Mouse (Mus musculus) heart, adult 8-10 months (tissue): ENCODE measurements at regions not wholly inside any gene's neighbourhood (a gene's known extent, or its start where the extent isn't known, plus 50 kb on each side); places are given as distances from the start of the nearest gene placed in this dataset.
"Not testable (repeated sequence)": the region's sequence is repeated elsewhere in the genome, so short reads cannot be mapped to it uniquely, and the experiment has no call there.

ENCODE experiments used
- DNase-seq: peaks from one replicate; pipeline ENCODE4 v3.0.0; 2022; ENCODE audit warnings: low spot score

DNA sequence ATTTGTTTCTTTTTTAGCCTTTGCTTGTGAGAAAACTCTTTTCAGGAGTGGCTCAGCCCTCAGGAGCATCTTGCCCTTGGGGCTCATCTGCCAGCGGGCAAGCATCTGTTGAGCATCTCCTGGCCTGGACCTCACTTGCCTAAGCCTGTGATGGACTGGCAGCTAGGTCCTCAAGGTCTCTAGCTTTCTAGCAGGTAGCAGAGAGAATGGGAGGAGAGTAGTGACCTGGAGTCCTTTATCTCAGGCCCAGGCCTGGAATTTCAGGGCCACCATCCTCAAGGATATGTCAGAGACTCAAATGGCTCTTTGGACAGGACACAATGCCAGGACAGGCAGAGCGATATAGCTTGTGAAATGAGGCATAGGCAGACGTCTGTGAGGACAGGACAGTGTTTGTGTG is 59.3 kb upstream of the Klf13 start:
- no peak for DNase-seq

DNA sequence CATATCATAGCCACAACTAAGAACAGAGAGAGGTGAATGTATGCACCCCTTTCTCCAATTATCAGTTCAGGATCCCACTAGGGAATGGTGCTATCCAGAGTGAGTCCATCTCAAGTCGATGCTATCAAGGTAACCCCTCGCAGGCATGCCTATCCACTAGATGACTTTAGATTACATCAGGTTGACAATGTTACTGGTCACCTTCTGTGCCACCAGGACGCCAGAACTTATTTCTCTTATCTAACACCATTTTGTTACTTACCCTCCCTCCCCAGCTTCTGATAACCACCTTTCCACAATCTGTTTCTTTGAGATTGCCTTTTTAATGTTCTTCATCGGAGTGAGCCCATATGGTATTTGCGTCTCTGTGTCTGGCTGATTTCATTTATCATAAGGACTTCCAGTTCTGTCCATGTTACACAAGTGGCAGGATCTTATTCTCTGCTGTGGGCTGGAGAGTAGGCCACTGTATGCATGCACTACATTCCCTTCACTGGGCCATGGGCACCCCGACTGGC is 57.9 kb upstream of the Klf13 start:
- no peak for DNase-seq

DNA sequence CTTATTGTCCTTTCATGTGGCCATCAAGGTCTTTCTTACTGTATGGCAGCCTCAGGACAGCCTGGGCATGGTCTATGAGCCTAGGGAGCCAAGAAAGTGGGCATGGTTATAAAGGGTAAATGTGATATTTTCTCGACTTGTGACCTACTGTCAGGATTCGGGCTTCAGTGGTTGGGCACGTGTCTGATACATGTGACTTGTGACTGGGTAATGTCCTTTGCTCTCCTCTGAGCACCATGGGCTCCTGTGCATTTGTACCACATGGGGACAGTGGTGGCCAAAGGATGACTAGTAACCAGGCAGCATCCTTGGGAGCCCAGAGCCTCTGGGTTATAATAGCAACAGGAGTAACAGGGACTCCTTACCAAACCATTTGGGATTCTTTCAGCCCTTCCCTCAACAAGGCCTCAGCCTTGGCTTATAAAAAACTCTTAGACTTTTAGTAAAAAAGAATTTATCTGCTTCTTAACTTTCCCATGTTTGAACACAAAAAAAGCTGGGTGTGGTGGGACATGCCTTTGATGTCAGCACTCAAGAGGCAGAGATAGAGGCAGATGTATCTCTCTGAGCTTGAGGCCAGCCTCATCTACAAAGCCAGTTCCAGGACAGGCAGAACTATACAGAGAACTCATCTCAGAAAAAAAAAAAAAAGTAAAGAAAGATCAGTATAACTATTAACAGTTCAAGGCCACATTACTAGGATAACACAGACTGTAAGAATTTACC is 56.7 kb upstream of the Klf13 start:
- DNase-seq: no peak

DNA sequence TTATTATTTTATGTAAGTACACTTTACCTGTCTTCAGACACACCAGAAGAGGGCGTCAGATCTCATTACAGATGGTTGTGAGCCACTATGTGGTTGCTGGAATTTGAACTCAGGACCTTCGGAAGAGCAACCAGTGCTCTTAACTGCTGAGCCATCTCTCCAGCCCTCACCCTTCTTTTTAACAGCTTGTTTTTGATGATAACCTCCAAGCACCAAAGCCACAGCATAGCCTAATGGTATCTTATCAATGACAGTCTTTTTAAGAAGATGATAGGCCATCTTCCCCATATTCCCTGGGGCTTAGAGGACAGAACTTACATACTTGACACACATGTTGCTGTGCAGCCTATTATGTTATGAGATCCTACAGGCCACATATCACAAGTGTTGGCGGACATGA is 56.1 kb upstream of the Klf13 start:
- not testable (repeated sequence) for DNase-seq

DNA sequence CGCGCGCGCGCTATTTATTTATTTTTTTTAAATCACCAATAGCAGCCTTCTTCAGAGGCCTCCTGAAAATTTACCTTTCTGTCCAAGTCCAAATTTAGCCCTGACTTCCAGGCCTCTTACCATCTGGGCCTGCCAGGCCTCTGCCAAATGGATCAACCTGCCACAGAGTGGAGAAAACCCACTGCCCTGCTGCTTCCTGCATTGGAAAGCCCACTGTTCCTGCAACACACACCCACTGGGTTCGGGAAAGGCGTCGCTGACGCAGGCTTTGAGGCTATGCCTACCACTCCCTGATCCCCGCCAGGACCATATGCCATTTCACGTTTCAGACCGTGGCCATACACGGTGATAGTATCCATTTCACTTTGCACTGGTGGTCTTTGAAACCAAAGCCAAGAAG is 53.4 kb upstream of the Klf13 start:
- no peak for DNase-seq

DNA sequence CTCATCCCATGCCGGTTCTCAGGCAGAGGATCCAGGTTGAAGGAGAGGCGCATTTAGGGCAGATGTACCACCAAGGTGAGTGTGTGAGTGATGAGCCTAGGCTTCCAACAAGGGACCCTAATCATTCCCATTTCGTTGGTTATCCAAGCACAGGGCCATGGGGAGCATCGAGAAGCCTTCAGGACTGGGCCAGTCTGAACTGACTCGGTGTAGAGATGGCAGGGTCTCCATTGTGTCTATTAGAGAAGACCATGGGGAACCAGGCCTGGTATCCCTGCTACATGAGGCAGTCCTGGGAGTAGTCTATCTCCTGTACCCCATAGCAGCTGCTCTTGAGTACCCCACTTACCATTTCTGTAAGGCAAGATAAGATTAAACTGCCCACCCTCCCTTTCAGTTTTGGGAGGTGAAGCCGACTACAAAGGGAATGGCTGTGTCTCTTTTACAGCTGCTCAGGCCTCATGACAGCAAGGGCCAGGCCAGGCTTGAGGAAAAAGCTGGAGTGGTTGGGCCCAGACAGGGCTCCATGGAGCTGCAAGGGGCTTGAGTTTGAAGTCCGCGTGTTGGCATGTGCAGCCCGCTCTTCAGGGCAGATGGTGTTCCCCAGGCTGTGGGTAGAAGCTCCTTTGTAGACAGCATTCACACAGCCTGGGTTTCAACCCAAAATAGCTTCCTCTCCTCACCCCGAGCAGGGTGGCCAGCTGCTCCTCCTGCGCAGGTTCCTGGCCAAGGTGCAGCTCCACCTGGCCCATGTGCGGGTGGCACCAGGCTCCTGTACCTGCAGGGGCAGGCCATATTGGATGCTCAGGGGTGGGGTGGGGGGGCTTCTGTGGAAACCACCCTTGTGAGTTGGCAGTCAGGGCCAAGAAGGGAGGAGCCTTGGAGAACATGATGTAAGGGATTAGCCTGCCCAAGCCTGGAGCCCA is 52.6 kb upstream of the Klf13 start:
- DNase-seq: no peak

DNA sequence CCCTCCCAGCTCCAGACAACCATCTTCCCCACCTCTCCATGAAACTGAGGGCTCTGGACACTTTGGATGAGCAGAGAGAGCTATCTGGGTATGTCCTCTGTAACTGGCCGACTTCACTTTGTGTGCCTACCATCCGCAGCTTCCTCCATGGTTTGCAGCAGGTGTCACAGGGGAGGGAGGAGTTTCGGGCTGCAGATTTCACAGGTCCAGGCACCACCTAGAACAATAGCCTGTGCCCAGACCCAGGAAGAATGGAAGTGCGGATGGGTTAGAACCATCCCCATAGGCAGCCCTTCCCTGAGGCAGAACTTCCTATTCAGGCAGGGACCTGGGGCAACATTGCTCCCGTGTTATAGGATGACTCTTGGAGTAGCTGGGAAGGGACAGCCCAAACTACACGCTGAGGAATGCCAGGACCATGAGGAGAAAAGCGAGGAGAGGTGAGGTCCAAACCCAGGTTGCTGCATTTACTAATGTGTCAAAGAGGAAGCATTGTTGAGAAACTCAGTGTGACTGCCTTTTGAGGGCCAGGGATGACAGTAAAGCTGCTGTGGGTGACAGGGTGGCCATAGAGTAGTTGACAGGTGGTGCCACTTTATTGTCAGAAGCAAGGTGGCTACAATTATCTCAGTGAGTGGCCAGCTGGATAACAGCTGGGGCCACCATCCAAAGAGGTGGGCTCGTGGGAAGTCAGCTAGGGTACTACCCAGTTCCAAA is 51.8 kb upstream of the Klf13 start:
- DNase-seq: no peak

DNA sequence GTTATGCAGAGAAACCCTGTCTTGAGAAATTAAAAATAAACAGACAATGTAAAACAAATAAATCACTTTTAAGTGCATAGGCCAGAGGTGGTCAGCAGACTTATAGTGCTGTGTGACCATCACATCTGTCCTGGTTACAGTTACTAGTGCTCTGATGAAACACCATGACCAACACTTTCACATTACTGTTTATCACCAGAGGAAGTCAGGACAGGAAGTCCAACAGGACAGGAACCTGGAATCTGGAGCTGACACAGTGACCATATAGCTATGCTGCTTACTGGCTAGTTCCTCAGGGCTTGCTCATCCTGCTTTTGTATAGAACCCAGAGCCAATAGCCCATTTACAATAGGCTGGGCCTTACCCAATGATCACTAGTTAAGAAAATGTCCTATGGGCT is 51.0 kb upstream of the Klf13 start:
- DNase-seq: no peak
